Mouse (Mus musculus): ENCODE results near the gene Garnl3.

Gene Garnl3

DNA sequence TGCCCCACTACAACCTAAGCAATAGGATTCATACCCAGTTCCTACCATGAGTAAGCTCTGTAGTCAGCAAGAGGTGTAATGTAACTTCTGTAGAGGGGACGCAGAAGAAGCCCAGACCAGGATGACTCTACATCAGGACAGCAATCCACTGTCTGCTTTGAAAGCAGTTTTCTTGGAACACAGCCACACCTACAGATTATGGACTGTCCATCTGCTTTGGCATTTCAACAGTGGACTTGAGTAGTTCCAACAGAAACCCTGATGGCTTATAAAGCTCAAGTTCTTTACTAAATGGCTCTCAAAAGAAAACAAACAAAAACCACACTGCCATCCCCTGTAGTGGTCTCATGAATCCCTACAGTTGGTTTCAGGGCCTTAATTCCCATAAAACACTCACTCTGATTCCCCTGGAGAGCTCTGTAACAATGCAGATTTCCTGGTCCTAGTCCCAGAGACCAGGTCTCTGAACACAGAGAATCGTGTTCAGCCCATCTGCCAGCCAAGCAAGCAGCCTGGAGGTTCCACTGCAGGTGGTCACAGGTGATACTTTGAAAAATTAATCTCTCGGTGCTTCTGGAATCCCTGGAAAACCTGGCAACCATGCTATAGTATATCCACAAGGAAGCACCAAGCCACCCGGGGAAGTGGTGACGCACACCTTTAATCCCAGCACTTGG is 42.0 kb downstream of the Garnl3 start:
- DNase-seq (ENCODE audit: low spot score in 2 of 2) = no peak

DNA sequence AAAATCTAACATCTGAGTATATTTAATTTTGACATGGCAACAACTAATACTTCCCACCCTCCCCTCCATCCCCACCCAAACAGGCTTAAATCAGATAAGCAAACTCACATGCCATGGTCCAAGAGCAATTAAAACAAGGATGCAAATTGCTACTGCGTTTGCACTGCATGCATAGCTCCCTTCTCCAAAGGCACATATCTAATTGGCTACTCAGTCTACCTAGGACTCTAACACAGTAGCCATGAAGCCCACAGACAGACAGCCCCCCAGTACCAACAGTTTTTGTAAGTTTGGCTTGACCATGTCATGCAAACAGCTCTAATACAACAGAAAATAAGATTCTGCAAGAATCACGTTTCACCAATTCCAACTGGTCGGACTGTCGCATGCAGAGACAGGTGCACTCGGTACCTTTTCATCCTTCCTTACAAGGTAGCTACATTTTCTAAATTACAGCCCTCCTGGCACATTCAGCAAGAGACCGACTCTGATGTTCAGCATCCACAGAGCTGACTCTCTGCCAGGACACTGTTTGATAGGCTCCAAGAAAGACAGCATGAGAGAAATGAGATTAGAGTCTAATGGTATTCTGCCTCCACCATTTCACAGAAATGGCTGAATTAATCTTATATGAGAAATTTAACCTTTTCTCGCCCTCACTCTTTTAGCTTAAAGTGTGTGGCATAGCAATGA is 44.6 kb downstream of the Garnl3 start:
- no peak for DNase-seq (ENCODE audit: low spot score in 2 of 2)

DNA sequence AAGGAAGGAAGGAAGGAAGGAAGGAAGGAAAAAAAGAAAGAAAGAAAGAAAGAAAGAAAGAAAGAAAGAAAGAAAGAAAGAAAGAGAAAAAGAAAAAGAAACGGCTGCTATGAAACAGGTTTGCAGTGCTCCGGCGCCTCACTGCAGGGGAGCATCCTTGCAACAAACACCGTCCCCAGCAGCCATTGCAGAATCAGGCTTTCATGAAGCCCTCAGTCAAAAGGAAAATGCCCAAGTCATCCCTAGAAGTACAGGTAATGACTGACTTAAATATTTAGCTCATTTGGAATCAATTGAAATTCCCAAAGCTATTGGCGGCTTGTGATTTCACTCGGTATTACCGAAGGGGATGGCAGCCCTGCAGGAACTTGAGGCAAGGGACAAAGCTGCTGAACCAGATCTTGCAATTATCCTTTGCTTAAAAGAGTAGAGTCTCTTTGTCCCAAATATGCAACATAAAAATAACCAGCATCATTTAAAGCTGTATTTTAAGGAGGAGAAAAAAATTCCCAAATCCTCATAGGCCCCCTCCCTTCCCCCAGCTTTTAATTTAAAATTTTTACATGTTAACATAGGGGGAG is 45.3 kb downstream of the Garnl3 start:
- no peak for DNase-seq (ENCODE audit: low spot score in 2 of 2)

DNA sequence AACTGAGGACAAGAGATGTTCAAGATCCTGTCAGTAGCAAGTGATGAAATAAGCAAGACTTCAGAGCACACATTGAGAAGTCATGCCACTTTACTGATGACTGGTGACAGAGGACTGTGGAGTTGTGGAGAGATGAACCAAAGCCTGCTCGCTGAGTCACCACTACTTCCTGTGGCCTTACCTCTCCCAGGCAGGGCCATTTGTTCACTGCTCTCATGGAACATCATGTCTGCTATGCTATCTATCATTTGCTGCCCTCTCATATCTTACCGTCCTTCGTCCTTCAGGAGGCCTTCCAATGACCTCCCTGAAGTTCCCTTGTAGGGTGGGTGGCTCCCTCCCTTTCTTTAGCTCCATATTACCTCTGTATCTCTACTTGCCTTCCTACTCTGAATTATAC is 47.2 kb downstream of the Garnl3 start:
- DNase-seq (ENCODE audit: low spot score in 2 of 2) = no peak

DNA sequence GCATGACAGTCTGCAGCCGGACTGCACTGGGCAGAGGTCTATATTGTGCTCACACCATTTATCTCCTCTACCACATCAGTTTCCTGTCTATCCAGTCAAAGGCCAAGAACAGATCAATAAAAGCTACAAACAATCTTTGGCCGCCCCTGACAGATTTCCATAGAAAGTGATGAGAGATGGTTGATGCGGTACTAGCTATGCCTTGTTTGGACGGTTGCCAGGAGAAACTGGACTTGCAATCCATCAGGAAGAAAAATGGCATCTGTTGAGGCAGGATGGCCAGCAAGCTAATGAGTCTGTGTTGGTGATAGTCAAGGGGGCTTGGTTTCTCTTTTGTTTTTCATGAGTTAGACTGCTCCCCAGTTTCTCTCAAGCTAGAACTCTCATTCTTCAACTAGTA is 51.3 kb downstream of the Garnl3 start:
- no peak for DNase-seq (ENCODE audit: low spot score in 2 of 2)

DNA sequence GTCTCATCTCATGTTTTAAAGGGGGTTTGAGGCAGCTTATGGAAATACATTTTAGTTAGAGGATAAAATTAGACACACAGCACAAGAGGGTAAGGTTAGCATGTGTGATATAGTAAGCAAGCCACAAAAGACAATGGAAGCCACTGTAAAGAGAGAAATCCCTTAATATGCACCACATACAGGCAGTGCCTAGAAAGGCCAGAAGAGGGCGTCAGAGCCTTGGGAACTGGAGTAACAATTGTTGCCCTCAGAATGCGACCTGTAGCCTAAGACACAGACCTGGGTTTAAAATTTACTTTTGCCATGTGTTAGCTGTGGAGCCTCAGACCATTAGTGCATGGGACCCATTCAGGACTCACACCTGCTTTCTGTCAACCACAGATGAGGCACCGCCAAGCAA is 54.2 kb downstream of the Garnl3 start:
- DNase-seq (ENCODE audit: low spot score in 2 of 2) = no peak

DNA sequence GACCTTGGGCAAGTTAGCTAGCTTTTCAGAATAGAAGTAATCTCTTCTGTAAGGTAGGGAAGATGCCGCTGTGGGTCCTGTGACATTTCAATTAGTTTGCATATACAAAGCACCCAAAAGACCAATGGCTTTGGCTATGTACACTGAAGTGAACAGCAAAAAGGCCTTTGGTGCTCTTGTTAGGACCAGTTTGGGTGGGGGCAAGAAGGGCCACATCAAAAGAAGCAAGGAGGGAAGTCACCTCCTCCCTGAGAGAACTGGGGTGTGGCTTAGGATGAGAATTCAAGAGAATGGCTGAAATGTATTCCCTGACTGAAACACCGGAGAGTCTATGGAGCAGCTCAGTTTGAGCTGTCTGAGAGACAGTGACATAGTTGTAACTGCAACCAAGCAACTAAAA is 56.5 kb downstream of the Garnl3 start:
- DNase-seq (ENCODE audit: low spot score in 2 of 2) = no peak

DNA sequence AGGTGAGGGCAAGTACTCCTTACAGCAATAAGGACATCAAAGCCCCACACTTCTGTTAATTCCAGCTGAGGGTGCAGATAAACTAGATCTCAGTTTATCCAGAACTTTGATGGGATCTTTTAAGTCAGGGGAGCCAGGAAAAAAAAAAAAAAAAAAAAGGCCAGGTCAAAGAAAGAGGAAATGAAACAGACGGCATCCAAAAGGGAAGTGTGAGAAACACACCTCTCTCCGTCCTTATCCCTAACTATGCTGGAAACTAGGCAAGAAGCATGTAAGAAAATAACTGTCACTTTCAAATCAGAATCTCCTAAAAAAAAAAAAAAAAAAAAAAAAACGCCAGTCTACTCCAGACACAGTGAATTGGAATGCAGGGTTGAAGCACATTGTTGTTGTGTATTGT is 57.3 kb downstream of the Garnl3 start:
- no peak for DNase-seq (ENCODE audit: low spot score in 2 of 2)

DNA sequence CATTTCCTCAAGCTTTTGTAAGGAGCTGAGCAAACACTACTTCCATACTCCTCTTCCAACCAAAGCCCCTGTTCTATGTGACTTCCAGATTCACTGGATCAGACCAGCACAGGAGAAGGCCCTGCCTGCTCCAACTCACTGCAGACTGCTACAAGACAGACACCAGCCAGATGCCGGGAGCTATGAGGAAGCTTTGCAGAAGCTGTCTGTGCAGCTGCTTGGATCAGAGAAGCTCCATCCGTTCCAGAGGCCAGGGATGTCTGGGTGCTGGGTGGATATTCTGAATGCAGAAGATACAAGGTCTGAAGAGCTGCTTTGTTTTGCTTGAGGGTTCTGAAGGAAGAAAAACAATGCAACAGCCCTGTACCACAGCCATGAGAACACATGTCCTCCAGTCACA is 59.1 kb downstream of the Garnl3 start:
- DNase-seq (ENCODE audit: low spot score in 2 of 2) = no peak

DNA sequence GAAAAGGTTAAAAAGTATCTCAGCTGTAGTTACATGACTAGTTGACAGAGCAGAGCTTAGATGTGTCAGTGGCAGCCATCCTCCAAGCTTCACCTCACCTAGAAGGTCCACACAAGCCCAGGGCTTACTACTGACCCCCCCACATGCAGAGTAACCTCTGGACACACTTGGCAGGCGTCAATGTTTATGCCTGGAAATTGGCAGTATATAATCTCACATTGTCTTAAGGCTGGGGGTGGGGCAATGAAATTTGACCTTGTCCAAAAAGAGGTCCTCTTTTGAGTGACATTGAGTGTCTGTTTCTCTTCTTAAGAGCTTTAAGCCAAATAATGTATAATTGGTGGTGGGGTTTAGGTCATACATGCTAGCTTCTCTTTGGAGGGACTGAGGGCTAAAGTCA is 65.8 kb downstream of the Garnl3 start:
- DNase-seq (ENCODE audit: low spot score in 2 of 2) = no peak

DNA sequence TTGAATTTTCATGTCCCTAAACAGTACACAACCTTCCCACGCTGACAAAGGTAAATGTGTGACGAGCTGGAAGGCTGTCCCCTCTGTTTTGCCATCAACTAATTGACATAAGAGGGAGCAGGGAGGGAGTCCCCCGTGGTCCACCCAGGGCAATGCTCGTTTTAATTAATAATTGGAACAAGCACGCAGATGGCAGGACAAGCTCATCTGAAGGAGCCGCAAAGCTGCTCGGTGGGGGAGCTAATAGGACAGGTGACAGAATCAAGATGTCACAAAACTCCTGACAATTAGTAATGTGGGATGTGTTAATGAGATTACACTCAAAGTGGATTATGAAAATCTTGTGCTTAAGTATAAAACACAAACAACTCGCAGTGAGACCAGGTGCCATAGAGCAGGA is 68.7 kb downstream of the Garnl3 start:
- no peak for DNase-seq (ENCODE audit: low spot score in 2 of 2)

DNA sequence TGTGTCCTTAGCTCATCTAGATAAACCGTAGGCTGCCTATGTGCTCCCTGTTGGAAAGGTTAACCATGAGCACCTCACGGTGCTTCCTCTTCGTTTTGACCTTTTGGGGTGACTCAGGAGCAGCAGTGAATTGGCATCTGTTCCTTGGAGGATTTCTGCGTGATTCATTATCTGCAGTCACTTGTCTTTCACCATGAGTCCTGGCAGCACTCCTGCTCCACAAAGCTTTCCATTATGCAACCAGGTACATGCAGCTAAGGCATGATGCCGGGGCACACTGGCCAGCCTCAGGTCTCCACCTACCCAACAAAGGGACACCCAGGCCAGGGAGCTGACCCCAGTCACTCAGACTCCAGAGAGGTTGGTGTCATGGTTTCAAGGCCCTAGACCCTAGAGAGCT is 72.5 kb downstream of the Garnl3 start:
- no peak for DNase-seq (ENCODE audit: low spot score in 2 of 2)

DNA sequence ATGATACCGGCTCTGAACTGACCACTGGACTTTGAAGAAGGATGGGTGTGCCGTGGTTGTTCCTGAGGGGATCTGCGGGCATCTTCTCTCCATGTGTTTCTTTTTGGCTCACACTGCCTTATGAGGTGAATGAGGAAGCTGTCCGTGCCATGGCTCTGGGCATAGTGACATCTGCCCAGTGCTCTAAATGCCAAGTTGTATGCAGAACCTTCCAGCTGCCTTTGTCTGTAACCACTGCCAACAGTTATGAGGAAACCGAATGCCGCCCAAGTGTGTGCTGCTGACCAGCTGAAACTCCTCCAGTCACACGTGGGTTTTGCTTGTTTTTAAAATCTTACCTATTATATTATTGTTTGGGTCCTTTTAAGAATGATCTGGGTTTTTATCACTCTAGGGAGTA is 73.9 kb downstream of the Garnl3 start:
- DNase-seq (ENCODE audit: low spot score in 2 of 2) = no peak

DNA sequence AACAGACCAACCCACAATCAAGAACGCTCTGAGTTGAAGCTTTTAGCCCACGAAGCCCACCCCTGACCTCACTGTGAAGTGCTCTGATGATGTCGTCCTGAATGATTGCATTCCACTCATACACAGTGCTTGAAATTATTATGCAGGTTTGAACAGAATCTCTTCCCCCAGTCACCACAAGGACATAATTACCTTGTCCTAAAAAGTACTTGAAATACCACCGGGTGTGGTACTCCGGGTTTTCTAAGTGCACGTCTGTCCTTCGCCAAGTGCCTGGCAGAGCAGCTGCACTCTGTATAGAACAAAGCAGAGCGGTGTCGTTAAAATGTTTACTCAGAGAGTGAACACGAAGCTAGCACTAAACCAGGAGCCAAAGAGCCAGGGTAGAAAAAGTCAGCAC is 77.5 kb downstream of the Garnl3 start:
- no peak for DNase-seq (ENCODE audit: low spot score in 2 of 2)

DNA sequence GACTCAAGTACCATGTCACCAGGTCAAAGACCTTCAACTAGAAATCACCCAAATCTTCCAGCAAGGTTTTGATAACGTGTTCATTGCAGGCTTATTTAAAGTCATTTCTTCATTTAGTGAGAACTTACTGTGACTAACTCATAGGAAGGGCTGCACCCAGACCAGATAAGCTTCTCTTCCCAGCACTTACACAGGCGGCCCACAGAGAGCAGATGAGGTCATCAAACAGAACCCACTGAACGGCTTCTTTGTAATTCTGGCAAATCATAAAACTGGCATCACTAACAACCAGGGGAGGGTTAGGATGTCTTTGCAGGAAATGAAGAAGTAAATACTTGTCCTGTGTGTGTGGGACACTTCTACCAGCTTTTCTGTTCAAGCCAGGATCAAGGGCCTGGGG is 84.1 kb downstream of the Garnl3 start:
- no peak for DNase-seq (ENCODE audit: low spot score in 2 of 2)

DNA sequence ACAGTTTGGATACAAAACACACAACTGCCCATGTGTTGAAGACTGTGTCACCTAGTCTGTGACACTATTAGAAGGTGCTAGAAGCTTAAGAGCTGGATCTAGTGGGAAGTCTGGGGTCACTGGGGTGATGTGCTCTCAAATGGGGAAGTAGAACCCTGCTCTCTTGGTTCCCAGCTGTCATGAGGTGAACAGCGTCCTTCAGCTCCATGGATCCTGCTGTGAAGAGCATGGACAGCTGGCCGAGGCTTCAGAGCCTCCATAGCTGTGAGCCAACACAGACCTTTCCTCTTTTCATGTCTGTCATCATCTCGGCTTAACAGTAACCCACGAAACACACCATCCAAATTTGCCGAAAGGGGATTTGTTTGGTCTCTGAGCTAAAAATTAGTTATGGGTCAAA is 84.5 kb downstream of the Garnl3 start:
- no peak for DNase-seq (ENCODE audit: low spot score in 2 of 2)

DNA sequence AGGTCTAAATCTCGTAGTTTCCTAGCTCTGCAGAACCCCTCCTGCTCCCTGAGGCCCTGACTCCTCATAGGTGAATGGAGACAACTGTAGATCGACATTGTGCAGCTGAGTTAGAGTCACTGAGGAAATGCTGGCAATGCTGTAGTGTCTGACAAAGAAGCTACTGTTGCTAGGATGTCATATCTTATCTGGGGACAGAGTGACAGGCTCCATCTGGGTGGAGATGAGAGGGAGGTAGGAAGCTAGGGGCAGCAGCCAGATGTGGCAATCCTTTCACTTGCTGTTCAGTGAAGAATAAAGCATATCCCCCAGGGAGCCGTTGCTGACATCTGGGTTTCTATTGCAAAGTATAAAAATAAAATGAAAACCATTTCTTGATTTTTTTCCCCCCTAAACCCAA is 85.6 kb downstream of the Garnl3 start:
- no peak for DNase-seq (ENCODE audit: low spot score in 2 of 2)

DNA sequence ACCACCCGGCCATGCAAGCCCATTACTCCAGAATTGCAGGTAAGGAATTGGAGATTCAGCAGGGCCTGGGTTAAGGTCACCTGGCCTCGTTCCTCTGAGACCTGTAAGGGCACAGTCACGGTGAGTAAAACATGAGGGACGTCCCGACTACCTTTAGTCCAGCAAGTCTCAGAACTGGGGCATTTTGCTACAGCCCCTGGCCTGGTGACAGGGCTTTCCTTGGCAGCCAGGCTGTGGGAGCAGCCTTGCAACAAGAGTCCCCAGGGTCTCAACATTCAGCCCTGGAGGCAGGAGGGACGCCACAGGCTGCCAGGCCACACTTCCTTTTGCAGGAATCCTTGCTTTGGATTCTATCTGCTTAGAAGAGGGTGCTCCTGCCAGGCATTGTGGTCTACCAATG is 88.7 kb downstream of the Garnl3 start:
- no peak for DNase-seq (ENCODE audit: low spot score in 2 of 2)

DNA sequence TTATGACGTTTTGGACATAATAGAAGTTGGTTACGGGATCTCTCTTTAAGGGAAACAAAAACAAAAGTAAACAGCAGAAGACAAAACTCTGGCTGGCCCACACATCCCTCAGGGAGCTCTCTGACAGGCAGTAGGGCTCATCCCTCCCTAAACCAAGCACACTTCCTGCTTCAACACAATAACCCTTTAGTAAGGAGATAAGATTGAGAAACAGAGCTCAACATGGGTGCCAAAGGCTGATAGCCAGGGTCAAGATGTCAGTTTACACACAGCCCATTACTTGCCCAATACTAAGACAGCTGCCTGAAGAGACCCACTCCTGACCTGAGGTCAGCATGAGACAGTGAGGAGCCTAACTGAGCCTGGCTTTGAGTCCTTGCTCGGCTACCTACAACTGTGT is 89.9 kb downstream of the Garnl3 start:
- no peak for DNase-seq (ENCODE audit: low spot score in 2 of 2)

DNA sequence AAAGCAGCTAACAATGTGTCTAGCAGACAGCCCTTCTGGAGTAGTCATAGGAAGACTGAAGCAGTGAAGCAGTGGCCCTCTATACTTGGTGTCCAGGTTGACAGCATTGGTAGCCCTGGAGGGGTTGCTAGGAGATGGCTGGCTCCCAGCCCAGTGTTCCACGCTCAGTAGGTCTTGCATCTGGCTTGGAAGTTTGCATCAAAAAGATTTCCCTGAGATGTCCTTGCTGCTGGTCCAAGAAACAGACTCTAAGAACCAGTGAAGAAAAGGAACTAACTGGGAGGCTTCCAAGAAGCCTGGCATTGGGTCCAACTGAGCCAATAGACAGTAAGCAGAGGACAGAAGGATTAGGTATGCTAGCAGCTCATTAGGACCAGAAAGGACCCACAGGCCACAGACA is 94.0 kb downstream of the Garnl3 start:
- peak in 1 of 2 experiments; percentile 53 for DNase-seq (ENCODE audit: low spot score in 2 of 2)

DNA sequence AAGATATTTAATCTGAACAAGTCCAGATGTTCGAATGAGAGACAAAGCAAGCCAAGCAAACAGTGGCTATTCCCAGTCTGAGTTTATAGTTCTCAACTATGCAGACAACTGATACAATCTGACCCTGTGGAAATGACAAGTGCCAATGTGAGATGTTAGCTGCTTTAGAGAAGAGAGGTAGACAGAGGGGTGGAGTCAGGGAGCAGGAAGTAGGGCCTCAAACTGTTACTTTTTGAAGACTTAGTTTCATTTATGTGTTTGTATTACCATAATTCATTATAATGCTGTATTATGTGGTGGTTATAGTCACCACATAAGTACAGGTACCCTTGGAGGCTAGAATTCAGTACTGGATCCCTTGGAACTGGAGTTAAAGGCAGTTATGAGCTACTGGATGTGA is 96.2 kb downstream of the Garnl3 start:
- no peak for DNase-seq (ENCODE audit: low spot score in 2 of 2)

DNA sequence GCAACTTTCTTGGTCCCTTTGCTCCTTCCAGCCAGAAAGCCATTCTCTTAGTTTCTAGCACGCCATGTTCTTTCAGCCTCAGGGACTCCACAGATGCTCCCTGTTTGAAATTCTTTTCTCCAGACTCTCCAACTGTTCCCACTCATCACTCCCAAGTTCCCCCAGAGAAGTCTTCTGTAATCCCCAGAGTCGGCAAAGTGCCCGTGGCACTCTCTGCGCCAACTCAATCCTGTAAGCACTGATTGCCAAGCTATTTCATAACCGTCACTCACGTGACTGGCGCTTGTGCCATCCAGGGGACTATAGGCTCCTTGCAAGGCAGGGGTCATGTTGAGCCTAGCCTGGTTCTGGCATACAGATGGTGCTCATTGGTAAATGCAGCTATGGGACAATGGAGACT is 98.2 kb downstream of the Garnl3 start:
- DNase-seq (ENCODE audit: low spot score in 2 of 2) = peak; percentile 59 to 66

DNA sequence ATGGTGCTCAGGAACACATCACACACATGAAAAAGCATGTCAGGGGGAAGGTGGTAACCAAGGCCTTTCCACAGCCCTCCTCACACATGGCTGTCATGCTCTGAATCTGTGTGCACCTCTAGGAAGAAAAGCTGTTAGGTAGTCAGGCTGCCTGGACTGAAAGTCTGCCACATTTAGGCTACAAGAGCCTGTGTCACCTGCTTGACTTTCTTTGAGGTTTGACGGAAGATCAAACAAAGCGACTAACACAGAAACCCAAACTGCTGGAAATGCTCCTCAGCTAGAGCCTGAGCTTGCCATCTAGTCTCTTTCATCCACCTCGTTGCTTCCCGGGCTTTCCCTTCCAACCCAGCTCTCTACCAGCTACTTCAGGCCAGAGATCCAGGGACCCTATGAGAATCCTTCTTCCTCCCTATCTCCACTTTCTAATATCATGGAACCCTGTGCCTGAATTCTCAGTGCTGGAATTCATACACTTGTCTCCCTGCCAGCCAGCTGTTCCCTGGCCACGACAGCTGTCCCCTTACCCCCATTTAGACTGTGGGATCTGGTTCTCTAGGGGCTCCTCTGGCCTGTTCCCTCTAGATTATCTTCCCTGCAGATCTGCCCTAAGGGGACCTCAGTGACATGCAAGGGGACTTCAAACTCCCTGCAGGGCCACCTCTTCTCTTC is 98.9 kb downstream of the Garnl3 start:
- DNase-seq (ENCODE audit: low spot score in 2 of 2) = no peak

All from frontal cortex, postnatal 25 days (tissue).